Mouse (Mus musculus): ENCODE results near the gene Grap. TPM values are rescaled to one million over a fixed set of nuclear protein-coding genes. Genes with fewer than 3 reads are reported as not detected.

Gene Grap
- polyA plus RNA-seq, 1 experiment from 2014 or later = 10.7 TPM

DNA sequence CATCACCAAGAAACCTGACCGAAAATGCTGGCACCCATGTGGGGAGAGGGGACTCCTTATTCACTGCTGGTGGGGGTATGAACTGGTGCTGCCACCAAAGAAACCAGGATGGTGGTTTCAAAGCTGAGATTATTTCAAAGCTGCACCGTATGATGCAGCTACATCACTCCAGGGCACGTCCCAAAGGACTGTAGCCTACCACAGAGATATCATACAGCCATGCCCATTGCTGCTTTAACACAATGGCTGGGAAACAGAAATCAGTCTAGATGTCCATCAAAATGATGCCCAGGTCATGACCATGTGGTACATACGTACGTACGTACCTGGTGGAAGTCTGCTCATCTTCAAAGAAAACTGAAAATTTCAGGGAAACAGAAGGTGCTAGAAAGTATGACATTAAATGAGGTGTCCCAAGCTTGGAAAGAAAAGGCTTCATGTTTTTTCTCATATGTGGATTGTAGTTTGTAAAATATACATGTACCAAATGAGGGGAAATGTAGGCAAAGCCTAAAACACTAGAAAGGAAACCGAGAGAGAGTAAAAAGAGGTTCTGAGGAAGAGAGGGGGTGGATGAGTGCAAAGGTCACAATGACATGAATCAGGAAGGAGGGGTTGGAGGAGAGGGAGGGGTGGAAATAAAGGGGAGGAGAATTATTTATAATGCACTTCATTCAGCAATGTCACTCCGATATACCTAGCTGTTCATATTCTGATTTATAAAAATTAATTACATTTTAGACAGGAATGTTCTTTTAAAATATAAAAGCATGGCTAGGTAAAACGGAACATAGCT lies 2.4 kb upstream of the Grap start:
- Histone ChIP-seq H3K27ac (replicated peaks) (no peak overlapping the region), H3K9ac (no peak overlapping the region), H3K36me3 (no peaks in the 10 kb centered on the region), H3K4me3 (no peak overlapping the region), H3K27me3 (no peaks in the 10 kb centered on the region), H3K4me1 (replicated peaks) (no peaks in the 10 kb centered on the region), H3K4me2 (no peak overlapping the region), H3K9me3 (no peaks in the 10 kb centered on the region)
- ATAC-seq (ENCODE audit: low FRiP score, low read depth) = no peak
- 84% methylated on average over 9 of the region's 9 CpGs for WGBS

GRCm38 (mm10) chr11:61652216-61652615 lies 849 bp upstream of the Grap start:
- H3K9me3 ChIP-seq = no peaks in the 10 kb centered on the region
- H3K4me3 ChIP-seq = no peak overlapping the region
- H3K9ac ChIP-seq = no peak overlapping the region
- WGBS = 88% methylated on average over 5 of the region's 5 CpGs
- H3K4me1 ChIP-seq (replicated peaks) = no peaks in the 10 kb centered on the region
- no peak overlapping the region for H3K4me2 ChIP-seq
- ATAC-seq (ENCODE audit: low FRiP score, low read depth) = no peak
- H3K36me3 ChIP-seq = no peaks in the 10 kb centered on the region
- H3K27ac ChIP-seq (replicated peaks) = no peak overlapping the region
- H3K27me3 ChIP-seq = no peaks in the 10 kb centered on the region

DNA sequence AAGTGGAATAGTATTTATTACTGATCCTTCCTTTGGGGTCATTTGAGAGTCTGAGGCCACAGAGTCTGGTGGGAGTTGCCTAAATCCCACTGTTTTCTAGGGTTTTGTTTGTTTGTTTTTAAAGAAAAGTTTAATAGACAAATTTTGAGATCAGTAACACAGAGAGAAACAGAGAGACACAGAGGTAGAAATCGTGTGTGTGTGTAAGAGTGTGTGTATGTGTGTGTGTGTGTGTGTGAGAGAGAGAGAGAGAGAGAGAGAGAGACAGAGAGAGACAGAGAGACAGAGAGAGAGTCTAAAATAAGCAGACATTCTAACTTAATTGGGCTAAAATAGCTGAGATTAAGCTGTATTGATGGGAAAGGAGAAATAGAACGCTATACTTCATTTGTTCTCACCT lies 503 bp downstream of the Grap start:
- Histone ChIP-seq H3K36me3 (no peaks in the 10 kb centered on the region), H3K9ac (no peak overlapping the region), H3K27me3 (no peaks in the 10 kb centered on the region), H3K4me3 (no peak overlapping the region), H3K4me2 (no peak overlapping the region), H3K9me3 (no peaks in the 10 kb centered on the region), H3K4me1 (replicated peaks) (no peaks in the 10 kb centered on the region), H3K27ac (replicated peaks) (no peak overlapping the region)
- ATAC-seq (ENCODE audit: low FRiP score, low read depth) = no peak
- 76% methylated on average over 2 of the region's 2 CpGs for WGBS

- Histone ChIP-seq H3K4me3 (no peak overlapping the region), H3K9me3 (no peaks in the 10 kb centered on the region), H3K4me1 (replicated peaks) (peaks cover 3% of the 10 kb centered on the region; the same call in 1 of the 2 replicates), H3K4me2 (no peak overlapping the region), H3K27ac (replicated peaks) (no peak overlapping the region), H3K27me3 (no peaks in the 10 kb centered on the region), H3K36me3 (no peaks in the 10 kb centered on the region), H3K9ac (no peak overlapping the region)
- WGBS = 92% methylated on average over 4 of the region's 4 CpGs
- no peak for ATAC-seq (ENCODE audit: low FRiP score, low read depth)
These were observed 1.8 kb downstream of the Grap start for GRCm38 (mm10) chr11:61654786-61655311.

GRCm38 (mm10) chr11:61655649-61656048 lies 2.6 kb downstream of the Grap start:
- Histone ChIP-seq H3K4me2 (no peak overlapping the region), H3K4me1 (replicated peaks) (peaks cover 3% of the 10 kb centered on the region; the same call in 1 of the 2 replicates), H3K9ac (no peak overlapping the region), H3K36me3 (no peaks in the 10 kb centered on the region), H3K27ac (replicated peaks) (no peak overlapping the region), H3K9me3 (no peaks in the 10 kb centered on the region), H3K4me3 (no peak overlapping the region), H3K27me3 (no peaks in the 10 kb centered on the region)
- ATAC-seq (ENCODE audit: low FRiP score, low read depth) = no peak
- WGBS = 60% methylated on average over 4 of the region's 4 CpGs

- 78% methylated on average over 6 of the region's 6 CpGs for WGBS
- Histone ChIP-seq H3K27me3 (no peaks in the 10 kb centered on the region), H3K36me3 (no peaks in the 10 kb centered on the region), H3K9me3 (no peaks in the 10 kb centered on the region), H3K4me2 (no peak overlapping the region), H3K27ac (replicated peaks) (no peak overlapping the region), H3K9ac (no peak overlapping the region), H3K4me1 (replicated peaks) (peaks cover 3% of the 10 kb centered on the region; the same call in 1 of the 2 replicates), H3K4me3 (no peak overlapping the region)
- no peak for ATAC-seq (ENCODE audit: low FRiP score, low read depth)
These were observed 3.2 kb downstream of the Grap start for GRCm38 (mm10) chr11:61656148-61656850.

- Histone ChIP-seq H3K9ac (no peak overlapping the region), H3K27ac (replicated peaks) (no peak overlapping the region), H3K36me3 (no peaks in the 10 kb centered on the region), H3K27me3 (no peaks in the 10 kb centered on the region), H3K9me3 (no peaks in the 10 kb centered on the region), H3K4me1 (replicated peaks) (peaks cover 3% of the 10 kb centered on the region; the same call in 1 of the 2 replicates), H3K4me2 (no peak overlapping the region), H3K4me3 (no peak overlapping the region)
- whole genome bisulfite sequencing = 76% methylated on average over 2 of the region's 2 CpGs
- no peak for ATAC-seq (ENCODE audit: low FRiP score, low read depth)
These were observed 4.4 kb downstream of the Grap start for GRCm38 (mm10) chr11:61657432-61657831.

- Histone ChIP-seq H3K9ac (no peak overlapping the region), H3K9me3 (no peaks in the 10 kb centered on the region), H3K27ac (replicated peaks) (no peak overlapping the region), H3K27me3 (no peaks in the 10 kb centered on the region), H3K4me3 (no peak overlapping the region), H3K36me3 (no peaks in the 10 kb centered on the region), H3K4me1 (replicated peaks) (peaks cover 3% of the 10 kb centered on the region; the same call in 1 of the 2 replicates), H3K4me2 (no peak overlapping the region)
- no peak for ATAC-seq (ENCODE audit: low FRiP score, low read depth)
- WGBS = 93% methylated on average over 3 of the region's 3 CpGs
These were observed 5.4 kb downstream of the Grap start for GRCm38 (mm10) chr11:61658360-61658922.

- Histone ChIP-seq H3K27me3 (no peaks in the 10 kb centered on the region), H3K36me3 (no peaks in the 10 kb centered on the region), H3K9ac (no peak overlapping the region), H3K4me2 (no peak overlapping the region), H3K27ac (replicated peaks) (no peak overlapping the region), H3K9me3 (no peaks in the 10 kb centered on the region), H3K4me1 (replicated peaks) (peaks cover 3% of the 10 kb centered on the region; the same call in 1 of the 2 replicates), H3K4me3 (no peak overlapping the region)
- 79% methylated on average over 4 of the region's 4 CpGs for WGBS
- no peak for ATAC-seq (ENCODE audit: low FRiP score, low read depth)
These were observed 6.2 kb downstream of the Grap start for GRCm38 (mm10) chr11:61659011-61659858.

GRCm38 (mm10) chr11:61660001-61660400 lies 6.9 kb downstream of the Grap start:
- Histone ChIP-seq H3K4me2 (no peak overlapping the region), H3K27ac (replicated peaks) (no peak overlapping the region), H3K4me1 (replicated peaks) (peaks cover 3% of the 10 kb centered on the region; the same call in 1 of the 2 replicates), H3K9ac (no peak overlapping the region), H3K36me3 (no peaks in the 10 kb centered on the region), H3K27me3 (no peaks in the 10 kb centered on the region), H3K9me3 (no peaks in the 10 kb centered on the region), H3K4me3 (no peak overlapping the region)
- 89% methylated on average over 8 of the region's 8 CpGs for WGBS
- ATAC-seq (ENCODE audit: low FRiP score, low read depth) = no peak

DNA sequence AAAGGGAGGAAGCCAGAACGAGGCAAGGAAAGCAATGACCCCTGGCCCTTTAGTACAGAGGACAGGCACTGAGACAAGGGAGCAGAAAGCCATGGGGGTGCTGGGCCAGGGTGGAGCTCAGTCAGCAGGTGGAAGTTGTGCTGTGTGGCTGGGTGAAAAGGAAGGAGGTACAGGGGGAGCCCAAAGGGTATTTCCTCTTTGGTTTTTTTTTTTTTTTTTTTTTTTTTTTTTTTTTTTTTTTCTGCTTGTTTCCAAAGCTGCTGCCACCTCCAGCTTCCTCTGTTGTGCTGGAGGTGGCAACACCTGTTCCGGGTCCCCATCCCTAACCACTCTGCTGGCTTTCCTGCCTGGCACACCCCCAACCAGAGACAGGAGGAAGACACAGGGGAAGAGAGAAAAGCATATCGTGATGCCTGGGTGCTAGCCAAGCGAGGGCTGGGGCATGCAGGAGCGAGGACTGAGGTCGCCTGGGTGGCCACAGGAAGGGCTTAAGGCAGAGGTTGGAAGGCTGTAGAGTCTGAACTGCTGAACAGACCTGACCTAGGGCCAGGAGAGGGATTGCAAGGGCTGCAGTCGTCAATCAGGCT lies 7.8 kb downstream of the Grap start:
- Histone ChIP-seq H3K9me3 (no peaks in the 10 kb centered on the region), H3K4me3 (no peak overlapping the region), H3K4me1 (replicated peaks) (peaks cover 3% of the 10 kb centered on the region; the same call in 1 of the 2 replicates), H3K27me3 (no peaks in the 10 kb centered on the region), H3K27ac (replicated peaks) (no peak overlapping the region), H3K9ac (no peak overlapping the region), H3K36me3 (no peaks in the 10 kb centered on the region), H3K4me2 (no peak overlapping the region)
- 73% methylated on average over 7 of the region's 7 CpGs for WGBS
- no peak for ATAC-seq (ENCODE audit: low FRiP score, low read depth)

Measured in hindbrain, embryonic 15.5 days (tissue).